Mouse (Mus musculus) testis, adult 2 months (tissue): ENCODE data around the gene Mast3. TPM values are rescaled to one million over a fixed set of nuclear protein-coding genes. Genes with fewer than 3 reads are reported as not detected.

Source experiments
- H3K27ac ChIP-seq: fragments of 200-500 bp; 2 replicates; pipeline ENCODE4 v1.5.1; 2012; ENCODE audit warnings: low read depth, low read length; ENCODE audit not compliant: control insufficient read depth, insufficient read depth
- H3K27me3 ChIP-seq: fragments of 200-500 bp; 2 replicates; pipeline ENCODE4 v1.6.1; 2012; ENCODE audit warnings: mild to moderate bottlenecking, low read length, moderate library complexity; ENCODE audit not compliant: control insufficient read depth, insufficient read depth
- H3K36me3 ChIP-seq: fragments of 200-500 bp; 2 replicates; pipeline ENCODE4 v1.6.1; 2012; ENCODE audit warnings: mild to moderate bottlenecking, low read length; ENCODE audit not compliant: control insufficient read depth, insufficient read depth
- H3K4me1 ChIP-seq: fragments of 200-500 bp; 2 replicates; pipeline ENCODE4 v1.6.1; 2012; ENCODE audit warnings: low read length; ENCODE audit not compliant: control insufficient read depth, insufficient read depth
- H3K4me3 ChIP-seq: fragments of 200-500 bp; 2 replicates; pipeline ENCODE4 v1.5.1; 2012; ENCODE audit warnings: low read depth, mild to moderate bottlenecking, low read length, moderate library complexity, mixed read lengths; ENCODE audit not compliant: control insufficient read depth
- CTCF ChIP-seq: fragments of 200-500 bp; IDR thresholded peaks from 2 replicates; pipeline ENCODE4 v1.5.1; 2012; ENCODE audit warnings: low read depth, mild to moderate bottlenecking, inconsistent platforms, low read length, moderate library complexity; ENCODE audit not compliant: control insufficient read depth, insufficient read depth, insufficient replicate concordance
- POLR2A ChIP-seq: fragments of 200-500 bp; IDR thresholded peaks from 2 replicates; pipeline ENCODE4 v1.6.1; 2012; ENCODE audit warnings: low read depth, mild to moderate bottlenecking, inconsistent platforms, low read length, moderate library complexity; ENCODE audit not compliant: control insufficient read depth
- polyA plus RNA-seq: library from polyadenylated mRNA; depleted of rRNA; stranded (reverse); fragments of >200 nt; gene quantifications from 2 replicates; pipeline ENCODE4 v1.2.3, GENCODE M21; 2012

Gene Mast3
- polyA plus RNA-seq, 1 experiment: 11.0 TPM

DNA sequence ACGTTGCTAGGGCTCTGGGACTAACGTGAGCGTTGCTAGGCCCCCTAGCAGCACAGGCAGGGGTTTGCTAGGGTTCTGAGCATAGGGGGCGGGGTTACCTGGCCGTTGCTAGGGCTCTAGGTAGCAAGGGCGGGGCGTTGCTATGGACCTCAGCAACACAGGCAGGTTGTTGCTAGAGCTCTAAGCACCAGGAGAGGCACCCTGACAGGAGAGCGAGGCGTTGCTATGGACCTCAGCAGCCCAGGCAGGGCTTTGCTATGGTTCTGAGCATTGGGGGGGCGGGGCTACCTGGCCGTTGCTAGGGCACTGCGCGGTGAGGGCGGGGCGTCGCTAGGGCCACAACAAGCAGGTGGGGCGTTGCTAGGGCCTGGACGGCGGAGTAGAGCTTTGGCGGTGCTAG, 12.2 kb downstream of the Mast3 start:
- Histone ChIP-seq H3K36me3 (no peaks in the 10 kb centered on the region), H3K27ac (peak overlapping the region; percentile 42), H3K27me3 (no peaks in the 10 kb centered on the region), H3K4me1 (peaks cover 33% of the 10 kb centered on the region), H3K4me3 (peak overlapping the region; percentile 84)
- TF ChIP-seq CTCF (no peak), POLR2A (no peak)

DNA sequence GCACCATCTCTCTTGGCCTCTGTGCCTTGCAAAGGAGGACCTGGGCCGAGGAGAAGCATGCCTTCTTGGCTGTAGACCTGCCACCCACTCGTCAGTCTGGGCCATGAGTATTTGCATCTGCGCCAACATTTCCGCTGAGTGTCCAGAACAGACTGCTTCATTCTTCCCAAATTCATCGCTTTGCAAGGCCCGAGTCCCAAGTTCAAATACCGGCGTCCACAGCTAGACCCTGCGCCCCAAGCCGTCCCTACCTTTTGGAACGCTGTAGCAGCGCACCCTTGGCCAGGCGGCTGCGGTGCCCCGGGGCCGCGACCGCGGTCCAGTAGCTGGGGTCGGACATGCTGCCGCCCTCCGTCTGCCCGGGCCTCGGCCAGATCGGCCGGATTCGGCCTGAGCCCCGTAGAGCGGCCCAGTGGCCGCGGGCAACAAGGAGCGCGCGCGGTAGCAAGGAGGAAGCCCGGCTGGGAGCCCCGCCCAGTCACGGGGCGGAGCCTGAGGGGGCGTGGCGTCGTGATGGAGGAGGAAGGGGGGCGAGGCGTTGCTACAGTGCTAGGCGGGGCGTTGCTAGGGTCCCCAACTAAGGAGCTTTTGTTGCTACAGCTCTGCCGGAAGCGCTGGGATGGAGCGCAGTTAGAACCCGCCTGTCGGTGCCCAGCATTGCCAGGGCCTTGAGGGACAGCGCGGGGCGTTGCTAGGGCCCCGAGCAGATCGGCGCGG, 12.7 kb downstream of the Mast3 start:
- no peaks in the 10 kb centered on the region for H3K36me3 ChIP-seq
- TF ChIP-seq POLR2A (peak; percentile 56; the same call in 1 of the 2 replicates), CTCF (no peak)
- no peaks in the 10 kb centered on the region for H3K27me3 ChIP-seq
- H3K4me1 ChIP-seq: peaks cover 32% of the 10 kb centered on the region
- peak overlapping the region; percentile 84 for H3K4me3 ChIP-seq
- H3K27ac ChIP-seq: peak overlapping the region; percentile 42

DNA sequence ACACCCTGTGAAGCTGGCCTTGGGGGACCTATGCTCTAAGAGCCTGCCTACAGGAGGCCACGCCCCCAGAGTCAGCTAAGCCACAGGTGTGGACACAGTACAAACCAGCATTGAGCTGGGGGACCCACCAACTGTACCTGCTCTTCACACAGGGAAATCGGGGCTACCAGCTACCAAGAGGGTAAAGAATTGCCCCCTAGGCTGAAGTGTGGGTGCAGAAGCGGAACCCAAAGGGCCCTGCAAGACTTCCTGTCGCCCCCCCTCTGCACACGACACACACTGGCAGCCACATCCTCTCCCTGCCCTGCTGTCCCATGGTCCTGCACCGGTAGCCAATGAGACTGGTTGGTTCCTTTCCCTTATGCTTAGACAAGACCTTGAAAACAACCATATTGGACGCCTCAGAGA, 13.6 kb downstream of the Mast3 start:
- H3K4me3 ChIP-seq: no peak overlapping the region
- no peak for TF ChIP-seq CTCF
- TF ChIP-seq POLR2A: no peak
- H3K27ac ChIP-seq: no peak overlapping the region
- H3K27me3 ChIP-seq: no peaks in the 10 kb centered on the region
- H3K36me3 ChIP-seq: no peaks in the 10 kb centered on the region
- peaks cover 26% of the 10 kb centered on the region for H3K4me1 ChIP-seq

DNA sequence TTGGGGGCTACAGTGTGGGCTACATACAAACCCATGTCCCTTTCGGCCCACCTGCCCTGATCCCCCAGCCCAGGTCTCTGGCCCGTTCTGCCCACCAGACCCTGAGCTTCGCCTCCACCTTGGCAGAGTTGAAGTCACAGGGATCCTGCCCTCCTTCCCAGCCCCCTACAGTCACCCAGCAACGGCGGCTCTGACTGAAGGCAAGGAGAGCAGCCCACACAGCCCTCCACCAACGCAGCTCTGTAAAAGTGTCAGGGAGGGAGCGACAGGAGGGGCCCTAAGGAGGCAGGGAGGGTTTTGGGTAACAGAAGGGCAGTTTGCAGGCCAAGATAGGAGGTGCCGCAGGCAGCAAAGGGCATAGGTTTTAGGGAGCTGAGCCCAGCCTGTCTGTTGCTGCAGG, 14.0 kb downstream of the Mast3 start:
- Histone ChIP-seq H3K36me3 (no peaks in the 10 kb centered on the region), H3K27ac (no peak overlapping the region), H3K4me3 (no peak overlapping the region), H3K27me3 (no peaks in the 10 kb centered on the region), H3K4me1 (peaks cover 24% of the 10 kb centered on the region)
- TF ChIP-seq CTCF (no peak), POLR2A (no peak)

DNA sequence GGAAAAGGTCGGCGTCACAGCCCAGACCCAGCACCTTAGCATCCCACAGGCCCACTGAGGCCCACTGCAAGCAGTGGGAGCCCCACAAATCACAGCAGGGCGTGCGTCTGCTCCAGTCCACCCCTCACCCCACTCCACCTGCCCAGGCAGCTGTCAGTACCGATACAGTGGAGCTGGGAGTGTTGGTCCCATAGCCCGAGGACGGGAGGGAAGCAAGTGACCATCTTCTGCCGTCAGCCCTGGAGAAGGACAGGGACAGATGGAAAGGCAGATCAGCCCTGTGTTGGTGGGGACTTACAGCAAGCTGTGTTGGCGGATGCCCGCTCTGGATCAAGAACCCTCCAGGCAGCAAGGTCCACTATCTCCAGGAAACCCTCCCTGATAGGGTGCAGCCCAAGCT, 15.8 kb downstream of the Mast3 start:
- Histone ChIP-seq H3K27me3 (no peaks in the 10 kb centered on the region), H3K4me1 (peaks cover 28% of the 10 kb centered on the region)
- no peak for TF ChIP-seq POLR2A
- no peak for TF ChIP-seq CTCF

DNA sequence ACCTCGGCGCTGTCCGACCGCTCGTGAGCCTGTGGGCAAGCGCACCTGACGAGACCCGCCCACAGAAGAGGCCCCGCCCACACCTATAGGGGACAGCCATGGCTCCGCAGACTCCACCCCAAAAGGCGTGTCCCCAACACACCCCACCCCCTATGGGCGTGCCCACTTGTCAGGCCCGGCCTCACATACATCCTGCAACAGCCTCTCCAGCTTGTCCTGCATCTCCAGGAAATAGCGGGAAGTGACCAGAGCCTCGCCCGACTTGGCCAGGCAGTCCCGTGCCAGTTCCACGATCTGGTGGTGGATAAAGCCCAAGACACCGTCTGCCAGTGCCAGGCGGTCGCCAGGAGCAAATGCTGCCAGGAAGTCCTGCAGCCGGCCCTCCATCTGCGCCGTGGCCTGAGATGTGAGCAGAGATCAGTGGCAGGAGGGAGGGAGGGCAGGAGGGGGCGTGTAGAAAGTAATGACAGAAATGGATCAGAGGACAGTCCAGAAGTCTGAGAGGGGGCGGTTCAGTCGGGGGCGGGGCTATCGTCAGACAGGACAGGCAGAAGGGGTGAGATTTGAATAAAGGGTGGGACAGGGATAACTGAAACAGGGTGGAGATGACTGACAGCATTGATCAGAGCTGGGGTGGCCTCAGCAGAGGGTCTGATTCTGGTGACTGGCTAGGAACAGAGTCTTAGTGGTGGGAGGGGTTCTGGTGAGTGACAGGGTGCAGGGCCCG, 16.8 kb downstream of the Mast3 start:
- TF ChIP-seq CTCF (no peak), POLR2A (no peak)
- H3K4me3 ChIP-seq: peak overlapping the region; percentile 61
- no peak overlapping the region for H3K27ac ChIP-seq
- no peaks in the 10 kb centered on the region for H3K27me3 ChIP-seq
- peaks cover 27% of the 10 kb centered on the region for H3K4me1 ChIP-seq
- no peaks in the 10 kb centered on the region for H3K36me3 ChIP-seq

More for the DNA sequence above, 15.8 kb downstream of the Mast3 start:
- H3K4me3 ChIP-seq: no peak overlapping the region
- no peak overlapping the region for H3K27ac ChIP-seq
- no peaks in the 10 kb centered on the region for H3K36me3 ChIP-seq

DNA sequence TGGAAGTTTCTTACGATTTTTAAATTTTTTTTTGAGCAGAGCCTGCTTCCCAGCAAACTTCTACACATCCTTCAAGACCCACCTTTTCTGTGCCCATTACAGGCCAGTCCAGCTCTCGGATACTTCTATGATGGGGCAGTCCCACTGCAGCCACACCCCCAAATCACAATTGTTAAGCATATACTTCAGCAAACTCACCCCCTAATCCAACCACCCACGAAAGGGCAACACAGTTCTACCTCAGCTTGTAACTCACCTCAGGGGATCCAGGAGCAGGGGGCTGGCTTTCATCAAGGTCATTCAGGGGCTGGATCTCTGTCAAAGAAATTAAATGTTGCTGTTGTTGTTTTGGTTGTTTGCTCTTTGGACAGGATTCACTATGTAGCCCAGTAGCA, 17.8 kb downstream of the Mast3 start:
- H3K4me3 ChIP-seq: no peak overlapping the region
- TF ChIP-seq POLR2A: no peak
- TF ChIP-seq CTCF: no peak
- no peaks in the 10 kb centered on the region for H3K36me3 ChIP-seq
- H3K4me1 ChIP-seq: peaks cover 18% of the 10 kb centered on the region
- no peak overlapping the region for H3K27ac ChIP-seq
- no peaks in the 10 kb centered on the region for H3K27me3 ChIP-seq

DNA sequence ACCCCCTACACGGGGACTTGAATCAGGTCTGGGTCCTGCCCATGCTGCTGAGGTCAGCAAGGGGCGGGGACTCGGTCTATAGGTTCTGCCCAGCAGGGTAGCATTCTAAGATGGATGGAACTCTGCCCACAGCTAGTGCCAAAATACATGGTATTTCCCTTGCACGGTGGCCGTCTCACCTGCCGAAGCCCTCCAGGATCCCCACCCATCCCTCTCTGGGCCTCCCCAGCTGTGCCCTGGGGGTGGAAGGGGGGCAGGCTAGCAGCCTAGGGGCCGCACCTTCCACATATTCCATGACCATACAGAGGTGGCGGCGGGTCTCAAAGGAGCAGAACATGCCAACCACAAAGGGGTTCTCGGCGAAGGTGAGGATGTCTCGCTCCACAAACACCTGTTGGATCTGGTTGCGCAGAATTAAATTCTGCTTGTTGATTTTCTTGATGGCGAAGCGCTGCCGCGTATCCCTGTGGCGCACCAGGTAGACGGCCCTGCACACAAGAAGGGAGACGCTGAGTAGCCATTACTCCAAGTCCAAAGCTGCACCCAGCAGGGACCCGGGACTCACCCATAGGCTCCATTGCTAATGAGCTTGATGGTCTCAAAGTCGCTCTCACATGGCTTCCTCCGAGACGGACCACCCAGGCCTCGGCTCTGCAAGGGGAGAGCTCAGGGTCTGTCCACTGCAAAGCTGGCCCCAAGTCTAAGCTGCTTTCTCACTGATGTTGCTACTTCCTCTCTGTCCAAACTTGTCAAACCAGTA, 18.4 kb downstream of the Mast3 start:
- H3K27me3 ChIP-seq: no peaks in the 10 kb centered on the region
- H3K36me3 ChIP-seq: no peaks in the 10 kb centered on the region
- H3K27ac ChIP-seq: no peak overlapping the region
- H3K4me1 ChIP-seq: peaks cover 13% of the 10 kb centered on the region
- no peak for TF ChIP-seq POLR2A
- TF ChIP-seq CTCF: no peak
- no peak overlapping the region for H3K4me3 ChIP-seq
